Mouse (Mus musculus) erythroblast, adult 5-6 weeks (primary cell): ENCODE data around the gene Wnt10a. TPM values are rescaled to one million over a fixed set of nuclear protein-coding genes. Genes with fewer than 3 reads are reported as not detected.
"Not testable (repeated sequence)": the region's sequence is repeated elsewhere in the genome, so short reads cannot be mapped to it uniquely, and the experiment has no call there.

Experiments used
- ATAC-seq: replicated peaks from 2 replicates; pipeline ENCODE4 v1.8.0; 2016; ENCODE audit warnings: moderate number of reproducible peaks, mild to moderate bottlenecking, moderate TSS enrichment, inconsistent platforms; ENCODE audit not compliant: poor library complexity, low FRiP score, severe bottlenecking
- total RNA-seq, 2 experiments: library from RNA; stranded (forward) in 1 of 2; stranded (reverse) in 1 of 2; fragments of 150-400 nt in 1 of 2; fragments of 200-764, 138-1000 nt in 1 of 2; gene quantifications; 2 replicates each; pipeline versions ENCODE4 v1.2.3 to v1.2.4; 2015 to 2017; ENCODE audit warnings: low replicate concordance in 2 of 2

The Wnt10a gene
- total RNA-seq, 2 experiments from 2014 or later: not detected

- 0 out of 2 replicates have a peak, but pooled peaks have one; percentile 62 for ATAC-seq
Observed at GRCm38 (mm10) chr1:74808078-74808477, 16.8 kb downstream of the Wnt10a start.

- ATAC-seq: no peak
Observed at GRCm38 (mm10) chr1:74809007-74809406, 17.7 kb downstream of the Wnt10a start.

- no peak for ATAC-seq
Observed at GRCm38 (mm10) chr1:74814931-74815647, 23.8 kb downstream of the Wnt10a start.

- ATAC-seq: not testable (repeated sequence)
Observed at GRCm38 (mm10) chr1:74815965-74816364, 24.6 kb downstream of the Wnt10a start.

- peak; percentile 72 for ATAC-seq
Observed at GRCm38 (mm10) chr1:74816612-74817199, 25.4 kb downstream of the Wnt10a start.

GRCm38 (mm10) chr1:74817219-74817618 is 25.9 kb downstream of the Wnt10a start:
- no peak; the same call in 1 of the 2 replicates for ATAC-seq

- ATAC-seq: no peak
Observed at GRCm38 (mm10) chr1:74818509-74818908, 27.2 kb downstream of the Wnt10a start.

GRCm38 (mm10) chr1:74823598-74823997 is 32.3 kb downstream of the Wnt10a start:
- ATAC-seq: not testable (repeated sequence)

- no peak for ATAC-seq
Observed at GRCm38 (mm10) chr1:74824518-74825302, 33.4 kb downstream of the Wnt10a start.

- ATAC-seq: no peak
Observed at GRCm38 (mm10) chr1:74830061-74830460, 38.7 kb downstream of the Wnt10a start.

- no peak for ATAC-seq
Observed at GRCm38 (mm10) chr1:74833255-74833654, 41.9 kb downstream of the Wnt10a start.

- no peak for ATAC-seq
Observed at GRCm38 (mm10) chr1:74843090-74843489, 51.8 kb downstream of the Wnt10a start.

GRCm38 (mm10) chr1:74846341-74846740 is 55.0 kb downstream of the Wnt10a start:
- ATAC-seq: no peak

GRCm38 (mm10) chr1:74848946-74849345 is 57.6 kb downstream of the Wnt10a start:
- no peak for ATAC-seq

GRCm38 (mm10) chr1:74850251-74850650 is 58.9 kb downstream of the Wnt10a start:
- ATAC-seq: no peak

- ATAC-seq: no peak
Observed at GRCm38 (mm10) chr1:74851001-74851775, 59.9 kb downstream of the Wnt10a start.
